Mouse (Mus musculus): ENCODE data around the gene Pla2g12a.

The Pla2g12a gene

DNA sequence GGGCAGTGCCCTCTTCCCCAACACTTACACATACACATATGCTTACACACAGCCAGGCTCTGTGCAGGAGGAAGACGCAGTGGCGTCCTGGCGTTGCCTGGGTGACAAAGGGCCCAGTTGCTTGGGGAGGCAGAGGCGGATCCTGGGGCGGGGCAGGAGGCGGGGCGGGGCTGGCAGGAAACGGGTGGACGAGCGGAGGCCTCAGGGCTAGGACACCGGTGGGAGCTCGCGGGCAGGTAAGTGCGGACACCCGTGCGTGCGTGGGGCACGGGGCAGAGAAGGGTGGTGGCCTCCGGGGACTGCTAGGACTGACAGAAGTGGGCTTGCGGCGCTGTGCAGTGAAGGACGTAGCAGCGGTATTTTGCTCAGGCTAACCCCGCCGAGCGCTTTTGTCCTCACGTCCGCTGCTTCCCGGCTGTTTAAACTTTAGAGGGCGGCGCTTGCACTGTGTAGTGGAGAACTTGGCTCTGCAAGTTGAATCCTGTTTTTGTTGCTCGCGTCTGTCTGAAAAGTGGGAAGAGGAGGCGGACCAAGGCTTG is 22.9 kb downstream of the Pla2g12a start, which contains the start of gene Casp6:
TSS of gene Casp6 (plus strand) at position 155 of the 539 bp plus-strand sequence.
- peak; percentile 89 for DNase-seq

DNA sequence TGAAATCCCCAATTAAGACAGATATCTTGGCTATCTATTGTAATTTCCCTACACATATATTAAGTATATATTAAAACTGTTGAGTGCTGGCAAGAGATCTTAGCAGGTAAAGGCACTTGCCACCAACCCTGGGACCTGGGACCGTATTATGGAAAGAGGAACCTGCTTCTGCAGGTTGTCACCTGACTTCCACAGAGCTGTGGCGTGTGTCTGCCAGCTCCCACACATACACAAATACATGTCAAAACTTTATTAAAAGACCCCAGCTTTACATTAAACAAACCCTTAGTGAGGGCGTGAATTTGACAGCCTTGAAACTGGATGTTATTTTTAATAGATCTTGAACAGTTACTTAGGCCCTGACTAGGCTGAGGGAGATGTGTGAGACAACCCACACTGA is 25.0 kb downstream of the Pla2g12a start:
- no peak for DNase-seq

DNA sequence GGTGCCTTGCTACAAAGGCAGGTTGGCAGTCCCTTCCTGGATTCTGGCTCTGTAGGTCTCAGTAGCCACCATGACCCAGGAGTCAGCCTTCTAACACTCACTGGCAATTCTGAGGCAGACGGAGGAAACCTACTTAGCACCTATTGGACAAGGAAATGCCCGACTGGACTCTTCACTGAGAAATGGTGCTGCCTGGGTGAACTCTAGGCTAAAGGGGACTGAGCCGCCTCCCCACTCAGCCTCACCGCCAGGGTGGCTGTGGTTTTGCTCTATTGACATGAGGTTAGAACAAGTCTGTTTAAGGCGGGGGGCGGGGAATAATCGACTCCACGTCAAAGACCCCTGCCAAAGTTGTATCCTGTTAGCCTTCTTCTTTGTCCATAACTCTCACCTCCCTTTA is 25.5 kb downstream of the Pla2g12a start:
- DNase-seq: no peak

DNA sequence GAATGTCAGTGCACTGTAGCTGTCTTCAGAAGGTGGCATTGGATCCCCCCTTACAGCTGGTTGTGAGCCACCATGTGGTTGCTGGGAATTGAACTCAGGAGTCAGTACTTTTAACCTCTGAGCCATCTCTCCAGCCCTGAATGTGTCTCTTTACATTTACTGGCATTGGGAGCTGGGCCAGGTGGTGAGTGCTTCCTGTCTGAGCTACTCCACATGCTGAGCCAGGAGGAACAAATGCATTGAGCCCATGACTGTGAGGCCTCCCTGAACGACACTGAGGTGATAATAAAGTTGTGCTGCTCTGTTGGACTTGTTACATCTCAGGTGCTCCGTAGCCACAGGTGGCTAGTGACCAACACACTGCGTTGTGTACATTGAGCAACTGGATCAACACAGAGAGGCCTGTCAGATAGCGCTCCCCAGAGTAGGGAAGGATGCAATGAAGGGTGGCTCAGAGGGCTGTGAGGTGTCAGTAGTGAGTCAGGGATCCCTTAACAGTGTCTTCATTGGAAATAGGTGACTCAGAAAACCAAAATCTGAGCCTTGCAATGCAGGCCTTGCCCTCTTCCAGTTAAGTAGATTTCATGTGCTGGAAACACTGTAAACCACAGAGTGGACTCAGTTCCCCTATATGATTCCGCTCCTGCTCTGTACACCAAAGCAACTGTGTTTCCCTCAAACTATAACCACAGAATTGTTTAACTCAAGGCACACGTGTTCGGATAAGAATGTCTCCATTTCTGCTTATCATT is 26.2 kb downstream of the Pla2g12a start:
- DNase-seq: no peak

DNA sequence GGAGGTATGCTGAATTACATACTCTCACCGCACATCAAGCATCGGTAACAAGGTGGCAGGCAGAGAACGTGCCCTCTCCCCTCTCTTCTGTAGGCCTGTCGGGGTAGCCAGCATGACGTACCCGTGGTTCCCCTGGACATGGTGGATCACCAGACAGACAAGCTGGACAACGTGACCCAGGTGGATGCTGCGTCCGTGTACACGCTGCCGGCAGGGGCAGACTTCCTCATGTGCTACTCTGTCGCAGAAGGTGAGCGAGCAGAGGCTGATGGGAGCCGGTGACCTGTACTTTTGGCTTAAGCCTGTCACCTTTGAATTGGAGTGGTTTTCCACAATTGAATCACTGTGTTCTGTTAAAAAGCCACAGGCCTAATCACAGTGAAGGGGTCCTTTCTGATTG is 33.6 kb downstream of the Pla2g12a start:
- no peak for DNase-seq

DNA sequence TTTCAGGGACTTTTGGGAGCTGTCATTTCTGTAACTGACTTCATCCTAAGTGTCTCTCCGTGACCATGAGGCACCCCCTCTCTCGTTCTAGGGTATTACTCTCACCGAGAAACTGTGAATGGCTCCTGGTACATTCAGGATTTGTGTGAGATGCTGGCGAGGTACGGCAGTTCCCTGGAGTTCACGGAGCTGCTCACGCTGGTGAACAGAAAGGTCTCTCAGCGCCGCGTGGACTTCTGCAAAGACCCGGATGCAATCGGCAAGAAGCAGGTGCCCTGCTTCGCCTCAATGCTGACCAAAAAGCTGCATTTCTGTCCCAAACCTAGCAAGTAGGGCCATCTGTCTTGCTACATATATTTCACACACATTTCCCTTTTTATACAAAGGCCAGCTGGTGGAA is 34.8 kb downstream of the Pla2g12a start:
- no peak for DNase-seq

DNA sequence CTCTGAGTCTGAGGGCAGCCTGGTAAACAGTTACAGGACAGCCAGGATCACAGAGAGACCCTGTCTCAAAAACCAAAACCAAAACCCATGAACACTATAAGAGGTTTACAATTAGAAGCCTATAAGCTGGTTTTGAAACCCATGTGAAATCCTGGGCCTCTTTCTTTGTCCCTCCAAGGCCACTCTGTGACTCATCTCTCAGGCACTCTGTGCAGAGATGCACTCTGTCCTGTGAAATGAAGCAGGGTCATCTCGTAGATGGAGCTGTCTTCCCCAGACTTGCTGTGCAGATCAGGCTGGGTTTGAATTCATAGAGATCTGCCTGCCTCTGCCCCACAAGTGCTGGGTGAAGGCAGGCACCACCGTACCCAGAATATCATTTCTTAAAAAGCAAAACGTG is 39.0 kb downstream of the Pla2g12a start:
- DNase-seq: no peak

DNA sequence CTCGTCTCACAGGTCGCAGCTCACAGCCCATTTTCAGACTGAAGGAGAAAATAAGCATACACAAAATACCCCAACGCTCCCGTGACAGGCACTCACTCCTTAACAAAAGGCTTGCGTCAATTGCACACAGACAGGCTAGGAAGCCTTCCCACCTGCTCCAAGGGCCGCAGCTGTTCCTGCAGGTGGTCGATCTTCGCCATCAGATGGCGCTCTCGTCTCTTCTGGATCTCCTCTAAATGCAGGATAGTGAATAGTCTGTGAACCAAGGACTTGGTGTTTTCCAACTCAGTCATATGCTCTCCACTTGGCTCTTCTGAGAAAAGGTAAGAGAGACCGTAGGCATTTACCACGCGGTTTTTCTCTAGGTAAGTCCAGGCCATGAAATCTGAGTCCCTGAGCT is 40.0 kb downstream of the Pla2g12a start:
- DNase-seq: peak; percentile 73

DNA sequence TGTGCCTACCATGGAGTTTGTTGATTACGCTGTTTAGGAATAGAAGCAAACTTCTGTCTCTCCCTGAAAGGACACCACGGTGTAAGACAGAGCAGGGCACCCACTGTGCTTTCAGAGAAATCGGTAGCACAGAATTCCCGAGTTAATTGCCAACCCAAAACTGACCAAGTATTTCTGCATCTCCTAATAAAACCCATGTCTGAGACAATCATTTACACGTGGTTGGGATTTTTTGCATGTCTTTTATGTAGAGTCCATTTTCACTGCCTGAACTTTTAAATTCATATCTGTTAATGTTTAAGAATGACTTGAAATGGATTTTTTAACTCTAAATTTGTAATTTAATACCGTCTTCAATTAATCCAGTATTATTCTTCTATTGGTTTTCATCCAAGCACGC is 45.2 kb downstream of the Pla2g12a start:
- no peak for DNase-seq

DNA sequence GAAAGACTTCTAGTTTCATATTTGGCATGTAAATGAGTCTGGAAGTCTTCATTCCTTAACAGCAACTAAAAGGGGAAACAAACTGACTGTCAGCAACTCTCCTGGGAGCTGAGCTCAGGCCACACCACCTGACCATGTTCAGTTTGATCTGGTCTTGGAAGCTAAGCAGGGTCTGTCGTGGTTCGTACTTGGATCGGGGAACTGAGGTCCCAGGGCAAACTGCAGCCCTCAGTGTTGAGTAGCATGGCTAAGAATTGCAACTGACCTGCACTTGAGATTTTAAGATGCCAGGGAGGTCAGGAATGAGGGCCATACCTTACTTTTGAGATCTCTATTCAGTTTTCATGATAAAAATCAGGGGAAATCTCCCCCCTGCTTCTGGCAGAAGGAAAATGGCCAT is 47.5 kb downstream of the Pla2g12a start:
- no peak for DNase-seq

DNA sequence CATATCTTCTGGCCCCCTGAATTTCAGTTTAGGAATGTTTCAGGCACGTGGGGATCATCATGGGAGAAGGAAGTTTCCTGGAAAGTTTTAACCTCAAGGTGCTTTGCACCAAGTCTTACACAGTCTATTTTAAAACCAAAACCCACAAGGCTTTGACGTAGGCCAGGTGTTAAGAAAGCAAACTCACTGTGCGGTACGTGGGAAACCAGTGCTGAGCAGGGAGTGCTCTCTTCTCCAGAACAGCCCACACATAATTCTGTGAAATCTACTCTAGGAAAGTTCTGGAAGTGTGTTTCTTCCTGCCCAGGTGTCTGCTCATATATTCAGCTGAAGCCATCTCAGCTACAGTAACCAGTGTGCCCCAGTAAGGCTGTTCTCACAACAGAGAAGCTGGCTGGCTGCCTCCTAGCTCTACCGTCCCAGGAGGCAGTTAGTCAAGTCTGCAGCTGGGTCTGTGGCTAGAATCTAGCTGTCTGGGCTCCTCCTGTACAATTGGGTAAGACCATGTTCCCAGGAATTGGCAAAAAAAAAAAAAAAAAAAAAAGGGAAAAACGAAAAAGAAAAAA is 51.9 kb downstream of the Pla2g12a start:
- DNase-seq: no peak

DNA sequence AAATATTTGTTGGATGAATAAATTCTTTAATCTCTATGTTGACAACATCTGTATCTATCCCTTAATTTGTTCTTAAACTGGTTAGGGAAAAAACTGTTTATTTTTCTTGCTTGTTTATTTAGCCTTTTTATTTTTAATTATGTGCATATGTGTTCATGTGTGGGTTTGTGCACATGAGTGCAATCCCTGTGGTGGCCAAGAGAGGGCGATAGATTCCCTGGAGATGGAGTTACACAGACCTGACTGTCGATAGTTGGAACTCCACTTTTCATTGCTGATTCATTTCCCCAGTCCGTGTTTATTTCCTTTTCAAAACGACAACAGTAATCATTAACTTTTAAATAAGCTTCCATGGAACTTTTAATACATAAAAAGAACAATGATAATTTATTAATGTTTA is 54.0 kb downstream of the Pla2g12a start:
- DNase-seq: peak; percentile 27

DNA sequence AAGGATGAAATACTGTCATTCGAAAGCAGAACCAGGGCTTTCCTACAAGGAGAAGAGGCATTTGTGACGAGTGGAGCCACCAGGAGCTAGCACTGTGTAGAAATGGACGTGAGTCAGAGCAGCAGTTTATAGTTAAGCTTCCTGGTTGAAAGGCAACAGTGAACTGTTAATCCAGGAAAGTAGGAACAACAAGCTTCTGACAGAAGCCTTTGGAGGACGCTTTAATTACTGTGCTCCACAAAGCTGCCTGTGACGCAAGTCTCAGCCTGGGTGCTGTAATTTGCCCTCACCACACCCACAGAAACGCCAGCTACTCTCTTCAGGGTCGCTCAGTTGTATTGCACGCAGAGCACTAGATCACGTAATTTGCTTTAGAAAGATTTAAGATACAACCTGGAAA is 58.2 kb downstream of the Pla2g12a start:
- no peak for DNase-seq

DNA sequence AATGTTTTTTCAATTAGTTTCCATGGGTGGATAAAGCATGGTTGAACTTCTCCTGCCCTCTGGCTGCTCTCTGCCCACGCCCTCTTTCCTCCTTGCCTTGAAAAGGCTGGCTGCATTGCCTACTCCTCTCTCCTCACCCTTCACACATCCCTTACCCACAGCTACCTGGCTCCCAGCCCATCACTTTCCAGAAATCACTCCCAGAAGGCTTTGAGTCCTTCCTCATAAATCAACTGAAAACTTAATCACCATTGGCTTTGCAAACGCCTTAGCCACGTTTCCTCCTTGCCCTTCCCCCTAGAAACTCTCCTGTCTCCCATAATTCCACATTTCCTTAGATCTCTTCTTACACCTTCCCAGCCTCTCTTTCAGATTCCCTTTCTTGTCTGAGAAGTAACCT is 59.4 kb downstream of the Pla2g12a start:
- DNase-seq: peak; percentile 18

DNA sequence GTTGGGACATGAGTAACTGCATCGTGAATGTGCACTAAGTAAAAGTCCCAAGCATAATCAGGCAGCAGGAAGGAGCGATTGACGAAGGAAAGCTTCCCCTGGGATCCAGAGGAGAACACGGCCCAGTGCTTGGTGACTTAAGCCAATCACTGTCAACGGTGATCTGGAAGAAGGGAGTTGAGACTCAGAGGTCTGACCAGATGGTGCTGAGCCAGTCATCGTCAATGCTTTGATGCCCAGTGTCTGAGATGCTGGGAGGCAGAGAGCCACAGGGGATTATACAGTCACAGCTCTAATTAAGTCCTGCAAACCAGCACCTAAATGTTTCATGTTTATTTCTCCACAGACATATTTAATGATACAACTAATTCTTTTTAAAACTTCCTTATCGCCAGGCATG is 60.7 kb downstream of the Pla2g12a start:
- no peak for DNase-seq

DNA sequence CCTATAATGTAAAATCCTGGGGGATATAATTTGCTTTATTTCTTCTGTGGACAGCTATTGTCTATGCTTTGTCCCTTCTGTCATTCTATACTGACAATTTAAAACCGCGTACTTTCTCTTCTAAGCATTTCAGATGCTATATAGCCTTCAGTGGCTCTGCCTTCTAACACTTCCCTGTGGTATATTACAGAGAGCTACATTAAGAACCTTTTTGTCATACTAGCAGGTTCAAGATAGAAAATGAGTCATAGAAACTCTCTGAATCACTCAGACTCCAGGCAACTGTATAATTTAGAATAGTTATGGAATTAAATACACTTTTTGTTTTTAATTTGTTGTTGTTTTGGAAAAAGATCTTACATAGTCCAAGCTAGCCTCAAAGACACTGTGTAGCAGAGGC is 62.4 kb downstream of the Pla2g12a start:
- DNase-seq: no peak

DNA sequence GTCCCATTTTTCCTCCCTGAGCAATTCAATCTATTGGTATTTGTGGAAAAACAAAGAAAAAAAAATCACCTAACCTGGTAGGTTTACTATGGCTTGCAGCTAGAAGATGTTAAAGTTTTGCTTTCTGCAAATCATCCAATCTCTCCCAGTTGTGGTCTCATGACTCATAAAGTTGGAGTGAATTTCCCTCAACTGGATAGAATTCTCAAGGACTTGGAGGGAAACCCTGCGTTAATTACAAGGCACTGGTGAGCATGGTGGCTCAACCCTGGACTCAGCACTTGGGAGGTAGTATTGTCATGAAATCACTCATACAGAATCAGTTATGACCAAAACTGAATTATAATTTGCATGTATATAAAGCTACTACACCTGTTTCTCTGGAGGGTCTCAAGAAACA is 62.9 kb downstream of the Pla2g12a start:
- no peak for DNase-seq

DNA sequence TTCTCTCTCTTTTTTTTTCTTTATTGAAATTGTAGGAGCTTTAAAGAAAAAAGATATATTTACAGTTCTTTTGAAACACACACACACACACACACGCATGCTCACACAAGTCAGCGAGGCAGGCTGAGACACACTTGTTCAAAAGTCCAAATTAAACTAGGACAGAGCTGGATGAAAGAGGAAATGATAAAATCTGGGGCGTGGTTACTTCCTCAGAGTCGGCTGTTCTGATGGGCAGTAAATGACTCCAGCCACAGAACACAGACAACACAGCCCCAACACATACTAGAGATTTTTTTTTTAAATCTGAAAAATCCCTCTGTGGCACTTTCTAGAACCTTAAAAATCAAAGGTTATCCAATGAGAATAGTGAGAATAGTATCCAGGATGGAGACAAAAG is 65.4 kb downstream of the Pla2g12a start:
- peak; percentile 13 for DNase-seq

All from lung, postnatal 10 days (tissue).